Mouse (Mus musculus): ENCODE data around the gene Ranbp10. TPM values are rescaled to one million over a fixed set of nuclear protein-coding genes. Genes with fewer than 3 reads are reported as not detected.

The Ranbp10 gene
- total and polyA plus RNA-seq, 2 experiments: 19.7 to 37.1 TPM

DNA sequence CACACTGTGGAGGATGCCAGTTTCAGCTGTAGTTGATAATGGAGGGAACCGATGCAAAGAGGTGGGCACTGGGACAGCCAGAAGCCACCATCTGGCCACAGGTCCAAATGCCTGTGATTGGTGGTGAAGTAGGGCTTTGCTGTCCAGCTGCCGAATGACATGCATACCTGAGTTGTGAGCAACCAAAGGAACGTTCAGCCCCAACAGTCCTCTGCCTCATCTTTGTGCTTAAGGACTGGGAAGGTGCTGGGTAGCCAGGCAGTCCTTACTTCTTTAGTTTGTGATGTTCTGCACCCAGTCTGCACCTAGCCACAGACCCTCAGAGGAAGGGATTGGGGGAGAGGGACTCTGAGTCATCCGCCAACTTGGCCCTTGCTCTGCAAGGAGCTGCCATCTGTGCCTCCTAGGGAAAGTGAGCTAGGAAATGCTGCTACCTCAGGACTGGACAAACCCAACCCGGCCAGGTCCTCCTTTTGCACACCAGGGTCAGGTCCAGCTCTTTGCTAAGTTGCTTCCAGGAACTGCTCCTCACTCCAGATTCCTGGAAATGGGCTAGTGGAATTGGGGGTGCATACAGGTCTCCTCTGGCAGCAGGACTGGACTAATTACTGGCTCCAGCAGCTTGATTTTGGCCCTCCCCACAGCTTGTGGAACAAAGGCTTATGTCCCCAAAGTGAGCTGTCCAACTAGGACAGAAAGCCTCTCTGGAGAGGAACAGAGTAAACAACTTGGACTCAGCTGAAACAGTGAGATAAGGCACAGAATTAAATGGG, 58.5 kb downstream of the Ranbp10 start:
- peaks cover 19% of the 10 kb centered on the region for H3K36me3 ChIP-seq (ENCODE audit: control insufficient read depth, insufficient read depth, low read length)
- TF ChIP-seq CTCF (IDR thresholded peaks at IDR 0.05; ENCODE audit: low read depth, low read length): no peak
- no peaks in the 10 kb centered on the region for H3K79me2 ChIP-seq (ENCODE audit: control insufficient read depth, insufficient read depth, low read length)
- H3K27me3 ChIP-seq (ENCODE audit: control insufficient read depth, insufficient read depth, low read length): no peaks in the 10 kb centered on the region
- no peak overlapping the region for H3K4me3 ChIP-seq (ENCODE audit: insufficient read depth, low read depth, low read length)
- H3K9ac ChIP-seq (ENCODE audit: low read depth, low read length): peak overlapping the region; percentile 24; the same call in 1 of the 2 replicates
- WGBS: 68% methylated on average over 5 of the region's 5 CpGs
- peak overlapping the region; percentile 29 for H3K27ac ChIP-seq (replicated peaks; ENCODE audit: insufficient read depth, low read depth, low read length)
- peaks cover 32% of the 10 kb centered on the region for H3K4me1 ChIP-seq (ENCODE audit: control insufficient read depth, insufficient read depth, low read length)
- DNase-seq (ENCODE audit: extremely low read depth, low read depth, low spot score): peak; percentile 86

GRCm38 (mm10) chr8:105758277-105759108, 68.7 kb downstream of the Ranbp10 start, which contains the start of gene Gfod2:
Gene Gfod2, minus strand, starts transcription at chr8:105758664.
- 2% methylated on average over 57 of the region's 57 CpGs for WGBS
- TF ChIP-seq POLR2A (IDR thresholded peaks at IDR 0.05; ENCODE audit: extremely low read depth, insufficient read depth, low read length): peak; percentile 13; the same call in 1 of the 2 replicates
- no peak for TF ChIP-seq CTCF (IDR thresholded peaks at IDR 0.05; ENCODE audit: low read depth, low read length)

GRCm38 (mm10) chr8:105757796-105758276, 69.3 kb downstream of the Ranbp10 start:
- peak overlapping the region; percentile 86 for H3K9ac ChIP-seq (ENCODE audit: low read depth, low read length)
- no peak for DNase-seq (ENCODE audit: extremely low read depth, low read depth, low spot score)
- peak overlapping the region; percentile 90 for H3K4me3 ChIP-seq (ENCODE audit: insufficient read depth, low read depth, low read length)
- no peaks in the 10 kb centered on the region for H3K27me3 ChIP-seq (ENCODE audit: control insufficient read depth, insufficient read depth, low read length)
- peaks cover 13% of the 10 kb centered on the region for H3K4me1 ChIP-seq (ENCODE audit: control insufficient read depth, insufficient read depth, low read length)
- H3K36me3 ChIP-seq (ENCODE audit: control insufficient read depth, insufficient read depth, low read length): no peaks in the 10 kb centered on the region
- 8% methylated on average over 12 of the region's 12 CpGs for whole genome bisulfite sequencing
- no peak for TF ChIP-seq POLR2A (IDR thresholded peaks at IDR 0.05; ENCODE audit: extremely low read depth, insufficient read depth, low read length)
- no peak for TF ChIP-seq CTCF (IDR thresholded peaks at IDR 0.05; ENCODE audit: low read depth, low read length)
- peaks cover 7% of the 10 kb centered on the region; the same call in 1 of the 2 replicates for H3K79me2 ChIP-seq (ENCODE audit: control insufficient read depth, insufficient read depth, low read length)
- H3K27ac ChIP-seq (replicated peaks; ENCODE audit: insufficient read depth, low read depth, low read length): peak overlapping the region; percentile 68

More at GRCm38 (mm10) chr8:105758277-105759108, 68.7 kb downstream of the Ranbp10 start, which contains the start of gene Gfod2:
- Histone ChIP-seq H3K9ac (ENCODE audit: low read depth, low read length) (peak within 1 kb of the TSS; percentile 86), H3K36me3 (ENCODE audit: control insufficient read depth, insufficient read depth, low read length) (no peaks in the 10 kb centered on the region), H3K27ac (replicated peaks; ENCODE audit: insufficient read depth, low read depth, low read length) (peak within 1 kb of the TSS; percentile 68), H3K79me2 (ENCODE audit: control insufficient read depth, insufficient read depth, low read length) (peaks cover 7% of the 10 kb centered on the region; the same call in 1 of the 2 replicates), H3K4me3 (ENCODE audit: insufficient read depth, low read depth, low read length) (peak within 1 kb of the TSS; percentile 90), H3K4me1 (ENCODE audit: control insufficient read depth, insufficient read depth, low read length) (peaks cover 13% of the 10 kb centered on the region), H3K27me3 (ENCODE audit: control insufficient read depth, insufficient read depth, low read length) (no peaks in the 10 kb centered on the region)
- DNase-seq (ENCODE audit: extremely low read depth, low read depth, low spot score): peak; percentile 83

GRCm38 (mm10) chr8:105754688-105755087, 72.5 kb downstream of the Ranbp10 start:
- H3K79me2 ChIP-seq (ENCODE audit: control insufficient read depth, insufficient read depth, low read length): peaks cover 8% of the 10 kb centered on the region; the same call in 1 of the 2 replicates
- no peak overlapping the region for H3K4me3 ChIP-seq (ENCODE audit: insufficient read depth, low read depth, low read length)
- no peak for TF ChIP-seq POLR2A (IDR thresholded peaks at IDR 0.05; ENCODE audit: extremely low read depth, insufficient read depth, low read length)
- TF ChIP-seq CTCF (IDR thresholded peaks at IDR 0.05; ENCODE audit: low read depth, low read length): no peak
- 26% methylated on average over 2 of the region's 2 CpGs for WGBS
- H3K27ac ChIP-seq (replicated peaks; ENCODE audit: insufficient read depth, low read depth, low read length): no peak overlapping the region
- no peak overlapping the region for H3K9ac ChIP-seq (ENCODE audit: low read depth, low read length)
- H3K36me3 ChIP-seq (ENCODE audit: control insufficient read depth, insufficient read depth, low read length): no peaks in the 10 kb centered on the region
- H3K27me3 ChIP-seq (ENCODE audit: control insufficient read depth, insufficient read depth, low read length): no peaks in the 10 kb centered on the region
- peak; percentile 91 for DNase-seq (ENCODE audit: extremely low read depth, low read depth, low spot score)
- peaks cover 22% of the 10 kb centered on the region for H3K4me1 ChIP-seq (ENCODE audit: control insufficient read depth, insufficient read depth, low read length)

DNA sequence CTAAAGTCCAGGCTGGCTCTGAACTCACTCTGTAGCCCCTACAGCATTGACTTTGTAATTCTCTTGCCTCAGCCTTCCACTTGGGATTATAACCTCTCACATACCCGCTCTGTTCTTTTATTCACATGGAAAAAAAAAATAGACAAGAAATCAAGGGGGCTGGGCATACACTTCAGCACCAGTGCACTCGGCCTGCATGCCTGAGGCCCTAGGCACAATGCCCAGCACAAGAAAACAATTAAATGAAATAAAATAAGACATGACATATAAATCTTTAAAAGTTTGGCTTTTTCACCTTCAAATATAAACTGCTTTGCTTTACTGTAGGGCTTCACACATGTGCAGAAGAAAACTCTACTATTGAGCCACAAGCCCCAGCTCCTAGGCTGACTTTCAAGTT, 73.2 kb downstream of the Ranbp10 start:
- Histone ChIP-seq H3K4me1 (ENCODE audit: control insufficient read depth, insufficient read depth, low read length) (peaks cover 26% of the 10 kb centered on the region), H3K27me3 (ENCODE audit: control insufficient read depth, insufficient read depth, low read length) (no peaks in the 10 kb centered on the region), H3K27ac (replicated peaks; ENCODE audit: insufficient read depth, low read depth, low read length) (no peak overlapping the region), H3K36me3 (ENCODE audit: control insufficient read depth, insufficient read depth, low read length) (no peaks in the 10 kb centered on the region), H3K4me3 (ENCODE audit: insufficient read depth, low read depth, low read length) (no peak overlapping the region), H3K79me2 (ENCODE audit: control insufficient read depth, insufficient read depth, low read length) (peaks cover 13% of the 10 kb centered on the region; the same call in 1 of the 2 replicates), H3K9ac (ENCODE audit: low read depth, low read length) (no peak overlapping the region)
- no peak for DNase-seq (ENCODE audit: extremely low read depth, low read depth, low spot score)
- 75% methylated on average over 2 of the region's 2 CpGs for WGBS
- no peak for TF ChIP-seq POLR2A (IDR thresholded peaks at IDR 0.05; ENCODE audit: extremely low read depth, insufficient read depth, low read length)
- TF ChIP-seq CTCF (IDR thresholded peaks at IDR 0.05; ENCODE audit: low read depth, low read length): no peak
